Mouse (Mus musculus): ENCODE data around the gene Tph2. TPM values are rescaled to one million over a fixed set of nuclear protein-coding genes. Genes with fewer than 3 reads are reported as not detected.
A peak's percentile ranks its signal among the peaks of the same experiment; 100 is the strongest.

Tph2 gene
- polyA plus RNA-seq, 1 experiment from 2014 or later, result 0.07 TPM

DNA sequence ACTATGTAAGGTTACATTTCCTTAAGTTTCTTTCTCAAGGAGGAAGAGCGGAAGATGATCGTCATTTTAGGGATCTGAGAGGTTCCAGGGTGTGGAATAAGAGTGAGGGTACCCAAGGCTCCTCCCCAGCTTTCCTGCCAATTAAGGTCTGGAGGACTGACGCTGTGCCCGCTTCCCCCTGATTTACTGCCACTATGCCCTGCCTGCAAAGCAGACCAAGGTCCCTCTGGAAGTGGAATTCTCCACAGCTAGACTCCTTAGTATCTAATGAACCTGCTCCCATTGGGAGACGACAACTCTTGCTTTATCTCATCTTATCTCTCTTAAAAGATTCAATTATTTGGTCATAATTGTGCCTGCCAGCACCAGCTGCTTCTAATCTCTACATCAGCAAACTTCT, 59.8 kb downstream of the Tph2 start:
- Histone ChIP-seq H3K36me3 (no peaks in the 10 kb centered on the region), H3K4me3 (no peak overlapping the region), H3K9me3 (replicated peaks) (no peaks in the 10 kb centered on the region), H3K27ac (replicated peaks) (0 out of 2 replicates have a peak overlapping the region, but pooled peaks have one; percentile 20), H3K27me3 (ENCODE audit: low read depth, poor library complexity, severe bottlenecking) (no peaks in the 10 kb centered on the region), H3K4me1 (peaks cover 13% of the 10 kb centered on the region; the same call in 1 of the 2 replicates)
- no peak for DNase-seq (ENCODE audit: low spot score)
- WGBS, result 75% methylated on average over 5 of the region's 5 CpGs

DNA sequence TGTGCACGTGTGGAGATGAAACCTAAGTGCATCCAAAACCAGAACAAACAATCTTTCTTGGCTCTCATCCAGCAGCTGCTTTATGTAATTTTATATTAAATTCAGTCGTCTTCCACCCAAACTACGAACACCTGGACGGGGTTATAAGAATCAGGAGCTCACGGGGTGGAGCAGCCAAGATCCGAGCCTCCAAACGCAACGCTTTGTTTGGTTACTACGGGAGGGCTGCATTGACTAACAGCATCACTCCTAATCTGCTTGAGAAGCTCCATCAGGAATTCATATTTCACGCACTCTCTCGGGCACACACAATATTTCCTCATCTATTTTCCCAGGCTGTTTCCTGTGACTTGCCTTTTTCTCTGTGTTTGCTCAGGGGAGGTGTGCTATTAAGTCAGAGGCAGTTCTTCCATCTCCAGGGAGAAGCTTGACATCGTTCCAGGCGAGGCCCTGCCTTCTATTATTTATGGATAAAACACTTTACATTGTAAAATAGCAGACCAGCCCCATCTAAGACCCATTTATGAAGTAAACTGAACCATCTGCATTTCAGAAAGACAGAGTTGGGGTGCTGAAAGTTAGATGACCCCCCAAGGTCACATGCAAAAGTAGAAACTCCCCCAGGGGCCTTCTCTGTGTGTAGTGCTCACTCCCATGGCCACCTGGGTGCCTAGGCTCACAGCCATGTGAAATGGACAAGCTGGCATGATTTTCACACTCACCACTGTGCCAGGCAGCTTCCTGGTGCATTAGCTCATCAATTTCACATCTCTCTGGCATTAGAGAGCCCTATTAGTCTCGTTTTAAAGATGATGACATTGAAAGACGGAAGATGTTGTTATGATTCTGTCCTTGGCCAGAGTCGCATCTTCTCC, 76.9 kb downstream of the Tph2 start:
- H3K9me3 ChIP-seq (replicated peaks), result no peaks in the 10 kb centered on the region
- H3K27me3 ChIP-seq (ENCODE audit: low read depth, poor library complexity, severe bottlenecking), result no peaks in the 10 kb centered on the region
- DNase-seq (ENCODE audit: low spot score), result no peak
- no peak overlapping the region for H3K27ac ChIP-seq (replicated peaks)
- H3K4me3 ChIP-seq, result no peak overlapping the region
- 84% methylated on average over 16 of the region's 16 CpGs for WGBS
- H3K36me3 ChIP-seq, result no peaks in the 10 kb centered on the region
- no peaks in the 10 kb centered on the region for H3K4me1 ChIP-seq

DNA sequence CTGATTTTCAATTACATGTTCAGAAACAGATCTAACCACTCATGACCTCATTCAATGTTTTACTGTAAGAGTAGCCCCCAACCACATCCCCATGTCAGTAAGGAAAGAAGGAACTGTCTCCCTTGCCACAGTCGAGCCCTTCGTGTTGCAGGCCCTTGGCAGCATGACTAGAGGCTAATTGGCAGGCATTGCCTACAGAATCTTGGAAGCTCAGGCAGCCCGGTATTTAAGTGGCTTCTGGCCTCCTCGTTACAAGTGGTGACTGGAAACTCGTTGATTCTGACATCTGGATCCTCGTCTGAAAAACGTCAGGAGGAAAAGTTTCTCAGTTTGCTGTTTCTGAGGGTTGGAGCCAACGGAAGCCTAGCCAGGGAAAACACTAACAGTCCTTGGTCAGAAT, 80.6 kb downstream of the Tph2 start:
- no peak overlapping the region for H3K4me3 ChIP-seq
- H3K27ac ChIP-seq (replicated peaks), result no peak overlapping the region
- H3K36me3 ChIP-seq, result no peaks in the 10 kb centered on the region
- H3K9me3 ChIP-seq (replicated peaks), result no peaks in the 10 kb centered on the region
- no peaks in the 10 kb centered on the region for H3K27me3 ChIP-seq (ENCODE audit: low read depth, poor library complexity, severe bottlenecking)
- 88% methylated on average over 8 of the region's 8 CpGs for WGBS
- no peak for DNase-seq (ENCODE audit: low spot score)
- H3K4me1 ChIP-seq, result no peaks in the 10 kb centered on the region

- 86% methylated on average over 9 of the region's 9 CpGs for WGBS
- no peaks in the 10 kb centered on the region for H3K36me3 ChIP-seq
- H3K27me3 ChIP-seq (ENCODE audit: low read depth, poor library complexity, severe bottlenecking), result no peaks in the 10 kb centered on the region
- H3K4me1 ChIP-seq, result no peaks in the 10 kb centered on the region
- DNase-seq (ENCODE audit: low spot score), result no peak
- H3K27ac ChIP-seq (replicated peaks), result no peak overlapping the region
- no peaks in the 10 kb centered on the region for H3K9me3 ChIP-seq (replicated peaks)
- no peak overlapping the region for H3K4me3 ChIP-seq
Measured at GRCm38 (mm10) chr10:115099890-115100580, 84.8 kb downstream of the Tph2 start.

- no peaks in the 10 kb centered on the region for H3K27me3 ChIP-seq (ENCODE audit: low read depth, poor library complexity, severe bottlenecking)
- 25% methylated on average over 5 of the region's 5 CpGs for WGBS
- DNase-seq (ENCODE audit: low spot score), result peak; percentile 40
- no peak overlapping the region for H3K4me3 ChIP-seq
- H3K36me3 ChIP-seq, result no peaks in the 10 kb centered on the region
- H3K27ac ChIP-seq (replicated peaks), result no peak overlapping the region
- H3K9me3 ChIP-seq (replicated peaks), result no peaks in the 10 kb centered on the region
- H3K4me1 ChIP-seq, result no peaks in the 10 kb centered on the region
Measured at GRCm38 (mm10) chr10:115097163-115097562, 87.7 kb downstream of the Tph2 start.

DNA sequence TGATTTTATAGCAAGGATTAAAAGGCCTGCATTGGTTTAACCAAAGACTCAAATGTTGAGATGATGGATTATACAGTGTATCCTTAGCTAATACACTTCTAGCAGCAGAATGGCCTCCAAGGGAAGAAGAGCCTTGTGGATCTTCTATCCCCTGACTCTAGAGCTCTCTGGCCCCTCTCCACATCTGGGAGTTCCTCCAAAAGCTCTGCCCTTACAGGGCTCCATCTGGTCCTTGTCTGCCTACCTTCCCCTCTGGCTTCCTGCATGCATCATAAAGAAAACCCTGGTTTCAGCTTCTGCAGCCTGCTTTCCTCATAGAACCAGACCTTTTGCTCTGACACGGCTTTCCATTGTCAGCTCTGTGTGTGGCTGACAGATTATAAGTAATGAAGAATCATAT, 88.6 kb downstream of the Tph2 start:
- no peak for DNase-seq (ENCODE audit: low spot score)
- Histone ChIP-seq H3K27me3 (ENCODE audit: low read depth, poor library complexity, severe bottlenecking) (no peaks in the 10 kb centered on the region), H3K36me3 (no peaks in the 10 kb centered on the region), H3K27ac (replicated peaks) (no peak overlapping the region), H3K9me3 (replicated peaks) (no peaks in the 10 kb centered on the region), H3K4me1 (no peaks in the 10 kb centered on the region), H3K4me3 (no peak overlapping the region)
- WGBS, result 81% methylated on average over 1 of the region's 1 CpGs

DNA sequence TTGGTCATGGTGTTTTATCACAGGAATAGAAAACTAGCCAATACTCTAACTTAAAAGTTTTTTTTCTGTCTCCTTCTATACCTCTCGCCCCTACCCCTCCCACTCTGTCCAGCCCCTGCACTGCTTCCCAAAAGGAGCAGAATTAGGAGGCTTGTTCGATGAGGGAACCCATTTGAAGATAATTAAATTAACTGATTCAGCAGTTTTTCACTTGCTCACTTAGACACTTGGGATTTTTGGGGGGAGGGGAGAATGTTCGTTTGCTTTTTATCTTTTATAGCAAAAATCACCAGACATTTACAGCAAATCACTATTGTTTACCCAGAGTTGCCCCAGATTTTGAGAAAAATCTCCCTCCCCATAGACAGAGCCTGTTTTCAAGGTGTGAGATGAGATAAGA, 106.6 kb downstream of the Tph2 start:
- DNase-seq (ENCODE audit: low spot score), result no peak
- H3K4me1 ChIP-seq, result no peaks in the 10 kb centered on the region
- no peak overlapping the region for H3K4me3 ChIP-seq
- H3K9me3 ChIP-seq (replicated peaks), result no peaks in the 10 kb centered on the region
- no peaks in the 10 kb centered on the region for H3K27me3 ChIP-seq (ENCODE audit: low read depth, poor library complexity, severe bottlenecking)
- no peaks in the 10 kb centered on the region for H3K36me3 ChIP-seq
- 81% methylated on average over 3 of the region's 3 CpGs for WGBS
- H3K27ac ChIP-seq (replicated peaks), result no peak overlapping the region

DNA sequence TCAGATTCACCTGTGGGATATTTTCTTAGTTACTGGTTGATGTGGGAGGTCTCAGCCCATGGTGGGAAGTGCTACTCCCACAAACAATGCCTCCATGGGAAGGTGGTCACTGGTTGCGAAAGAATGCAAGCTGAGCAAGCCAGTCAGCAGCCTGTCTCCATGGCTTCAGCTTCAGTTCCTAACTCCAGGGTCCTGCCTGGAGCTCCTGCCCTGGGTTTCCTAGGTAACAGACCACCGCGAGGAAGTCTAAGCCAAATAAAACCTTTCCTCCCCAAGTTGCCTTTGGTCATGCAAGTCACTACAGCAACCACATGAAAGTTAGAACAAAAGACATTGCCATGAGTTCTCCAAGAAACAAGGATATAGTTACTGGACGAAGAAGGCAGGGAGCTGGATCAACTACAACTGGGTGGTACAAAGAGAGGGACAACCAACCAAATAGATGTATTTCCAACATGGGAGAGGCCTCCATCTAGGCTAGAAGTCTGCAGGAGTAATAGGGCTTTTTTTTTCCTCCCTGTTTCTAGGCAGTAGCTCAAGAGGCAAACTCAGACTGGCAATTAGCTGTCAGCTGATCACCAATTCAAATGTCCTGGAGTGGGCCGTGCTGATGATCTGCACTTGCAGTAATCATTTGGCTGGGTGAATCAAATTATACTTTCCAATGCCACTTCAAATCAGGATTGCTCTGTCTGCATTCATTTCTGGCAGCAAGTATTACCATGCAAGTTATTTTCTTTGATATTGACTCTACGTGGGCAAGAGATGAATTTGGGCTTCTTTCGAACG, 115.5 kb downstream of the Tph2 start:
- H3K36me3 ChIP-seq, result no peaks in the 10 kb centered on the region
- WGBS, result 78% methylated on average over 8 of the region's 8 CpGs
- no peak overlapping the region for H3K4me3 ChIP-seq
- no peaks in the 10 kb centered on the region; the same call in 1 of the 2 replicates for H3K9me3 ChIP-seq (replicated peaks)
- no peak overlapping the region for H3K27ac ChIP-seq (replicated peaks)
- no peak for DNase-seq (ENCODE audit: low spot score)
- H3K4me1 ChIP-seq, result peaks cover 3% of the 10 kb centered on the region; the same call in 1 of the 2 replicates
- no peaks in the 10 kb centered on the region for H3K27me3 ChIP-seq (ENCODE audit: low read depth, poor library complexity, severe bottlenecking)

DNA sequence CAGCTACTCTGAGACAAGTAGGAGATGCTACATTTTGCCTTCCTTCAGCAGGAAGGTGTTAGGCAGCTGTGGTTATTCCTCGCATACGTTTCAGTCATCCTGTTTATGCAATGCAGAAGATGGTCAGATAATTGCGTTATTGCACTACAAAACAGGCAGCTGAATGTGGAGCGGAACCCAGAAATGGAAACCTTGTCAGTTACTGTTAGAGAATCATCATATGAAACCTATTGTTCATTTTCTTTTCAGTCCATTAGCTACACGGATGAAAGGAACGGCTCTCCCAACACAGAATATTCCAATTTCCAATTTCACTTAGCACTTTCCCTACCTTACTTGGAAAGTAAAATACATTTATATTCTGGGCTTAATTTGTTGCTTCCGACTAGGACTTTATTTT, 120.9 kb downstream of the Tph2 start:
- no peak overlapping the region for H3K27ac ChIP-seq (replicated peaks)
- H3K4me3 ChIP-seq, result no peak overlapping the region
- DNase-seq (ENCODE audit: low spot score), result no peak
- H3K36me3 ChIP-seq, result no peaks in the 10 kb centered on the region
- 90% methylated on average over 7 of the region's 7 CpGs for WGBS
- no peaks in the 10 kb centered on the region for H3K4me1 ChIP-seq
- H3K9me3 ChIP-seq (replicated peaks), result no peaks in the 10 kb centered on the region; the same call in 1 of the 2 replicates
- no peaks in the 10 kb centered on the region for H3K27me3 ChIP-seq (ENCODE audit: low read depth, poor library complexity, severe bottlenecking)

DNA sequence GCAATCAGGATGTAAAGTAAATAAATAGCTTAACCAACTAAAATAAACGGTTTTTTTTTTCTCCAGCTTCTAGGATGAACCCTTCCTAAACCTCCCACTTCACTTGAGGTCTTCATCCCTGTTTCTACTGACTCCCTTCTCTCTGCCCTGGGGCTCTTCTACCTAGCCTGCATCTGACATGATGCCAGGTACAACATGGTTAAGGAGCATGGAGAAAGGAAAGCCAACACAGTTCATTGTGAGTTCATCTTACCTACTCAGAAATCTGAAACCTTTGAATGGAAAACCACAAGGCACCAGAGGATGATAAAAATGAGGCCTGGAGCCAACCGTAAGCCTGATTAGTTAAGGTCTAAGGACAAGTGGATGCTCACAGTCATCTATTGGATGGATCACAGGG, 123.3 kb downstream of the Tph2 start:
- no peak overlapping the region for H3K27ac ChIP-seq (replicated peaks)
- no peak overlapping the region for H3K4me3 ChIP-seq
- no peak for DNase-seq (ENCODE audit: low spot score)
- no peaks in the 10 kb centered on the region for H3K4me1 ChIP-seq
- H3K27me3 ChIP-seq (ENCODE audit: low read depth, poor library complexity, severe bottlenecking), result no peaks in the 10 kb centered on the region
- H3K9me3 ChIP-seq (replicated peaks), result no peaks in the 10 kb centered on the region; the same call in 1 of the 2 replicates
- 77% methylated on average over 2 of the region's 2 CpGs for WGBS
- H3K36me3 ChIP-seq, result no peaks in the 10 kb centered on the region

DNA sequence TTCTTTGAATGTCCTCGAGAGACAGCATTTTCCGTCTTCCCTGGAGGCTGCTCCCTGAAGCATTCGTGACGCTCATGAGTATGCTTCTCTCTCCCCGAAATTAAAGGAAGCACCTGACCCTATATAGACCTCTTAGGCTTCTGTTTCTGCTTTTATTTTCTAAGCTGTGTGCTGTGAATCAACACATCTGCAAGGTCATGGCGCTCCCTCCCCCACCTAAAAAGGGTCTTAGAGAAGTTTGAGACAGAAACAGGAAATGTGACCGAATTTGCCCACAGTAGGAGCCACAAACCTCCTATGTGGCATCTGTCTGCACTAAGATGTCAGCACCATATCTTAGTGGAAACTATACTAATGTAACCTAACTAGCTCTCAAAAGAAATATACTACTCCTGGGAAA, 124.1 kb downstream of the Tph2 start:
- 85% methylated on average over 7 of the region's 7 CpGs for WGBS
- no peak for DNase-seq (ENCODE audit: low spot score)
- H3K27me3 ChIP-seq (ENCODE audit: low read depth, poor library complexity, severe bottlenecking), result no peaks in the 10 kb centered on the region
- H3K9me3 ChIP-seq (replicated peaks), result no peaks in the 10 kb centered on the region; the same call in 1 of the 2 replicates
- no peak overlapping the region for H3K27ac ChIP-seq (replicated peaks)
- H3K4me3 ChIP-seq, result no peak overlapping the region
- H3K4me1 ChIP-seq, result no peaks in the 10 kb centered on the region
- no peaks in the 10 kb centered on the region for H3K36me3 ChIP-seq

DNA sequence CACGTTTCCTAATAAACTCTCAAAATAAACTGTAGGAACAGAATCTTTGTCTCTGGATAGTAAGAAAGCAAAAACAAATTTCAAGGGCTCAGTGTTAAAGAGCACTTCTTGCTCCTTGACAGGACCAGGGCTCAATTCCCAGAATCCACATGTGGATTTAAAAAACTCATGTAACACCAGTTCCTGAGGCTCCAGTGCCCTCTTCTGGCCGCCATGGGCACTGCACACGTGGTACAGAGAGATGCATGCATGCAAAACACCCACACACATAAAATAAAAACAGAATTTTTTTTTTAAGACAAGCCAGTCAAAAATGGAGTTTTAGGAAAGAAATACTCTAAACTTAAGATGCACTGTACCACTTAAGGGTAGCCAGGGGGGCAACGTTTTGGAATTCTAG, 133.2 kb downstream of the Tph2 start:
- no peak for DNase-seq (ENCODE audit: low spot score)
- H3K27ac ChIP-seq (replicated peaks), result no peak overlapping the region
- H3K4me3 ChIP-seq, result no peak overlapping the region
- H3K27me3 ChIP-seq (ENCODE audit: low read depth, poor library complexity, severe bottlenecking), result no peaks in the 10 kb centered on the region
- H3K4me1 ChIP-seq, result no peaks in the 10 kb centered on the region
- no peaks in the 10 kb centered on the region for H3K9me3 ChIP-seq (replicated peaks)
- H3K36me3 ChIP-seq, result no peaks in the 10 kb centered on the region
- WGBS, result 63% methylated on average over 4 of the region's 4 CpGs
